Mouse (Mus musculus) cerebellum, adult 2 months (tissue): ENCODE data around the gene Tmem106c. TPM values are rescaled to one million over a fixed set of nuclear protein-coding genes. Genes with fewer than 3 reads are reported as not detected.

Experiments used
- DNase-seq, 2 experiments: peaks; one replicate each; pipeline ENCODE4 v3.0.0; 2021
- H3K27ac ChIP-seq: fragments of 200-500 bp; 2 replicates; pipeline ENCODE4 v1.5.1; 2012; ENCODE audit warnings: low read length, control low read depth, inconsistent platforms; ENCODE audit not compliant: insufficient read depth
- H3K27me3 ChIP-seq: fragments of 200-500 bp; 2 replicates; pipeline ENCODE4 v1.6.1; 2012; ENCODE audit warnings: inconsistent platforms, mild to moderate bottlenecking, low read length, moderate library complexity; ENCODE audit not compliant: control insufficient read depth, insufficient read depth
- H3K4me1 ChIP-seq: fragments of 200-500 bp; 2 replicates; pipeline ENCODE4 v1.6.1; 2011; ENCODE audit warnings: low read length; ENCODE audit not compliant: control insufficient read depth, insufficient read depth
- H3K4me3 ChIP-seq: fragments of 200-500 bp; replicated peaks from 2 replicates; pipeline ENCODE3; 2011; ENCODE audit warnings: mild to moderate bottlenecking, low read depth, low read length, control low read depth; ENCODE audit not compliant: insufficient read depth
- CTCF ChIP-seq: fragments of 200-500 bp; IDR thresholded peaks from 2 replicates; pipeline ENCODE4 v1.5.1; 2011; ENCODE audit warnings: low read depth, mild to moderate bottlenecking, control low read depth, low read length, moderate library complexity, borderline replicate concordance; ENCODE audit not compliant: insufficient read depth
- POLR2A ChIP-seq: fragments of 200-500 bp; IDR thresholded peaks from 2 replicates; pipeline ENCODE4 v1.6.1; 2011; ENCODE audit warnings: low read length, control low read depth, borderline replicate concordance; ENCODE audit not compliant: insufficient read depth
- whole genome bisulfite sequencing: fragments of 180-500 bp; shearing (Covaris S2); methylation state at CpG from one replicate; pipeline ENCODE4 v1.1.7; 2018; 5-methylcytosine and 5-hydroxymethylcytosine counted together
- polyA plus RNA-seq: library from polyadenylated mRNA; depleted of rRNA; stranded (reverse); fragments of >200 nt; gene quantifications from 2 replicates; pipeline ENCODE4 v1.2.3, GENCODE M21; 2012; rRNA removed

Tmem106c gene
- polyA plus RNA-seq, 1 experiment, result 74.1 TPM

DNA sequence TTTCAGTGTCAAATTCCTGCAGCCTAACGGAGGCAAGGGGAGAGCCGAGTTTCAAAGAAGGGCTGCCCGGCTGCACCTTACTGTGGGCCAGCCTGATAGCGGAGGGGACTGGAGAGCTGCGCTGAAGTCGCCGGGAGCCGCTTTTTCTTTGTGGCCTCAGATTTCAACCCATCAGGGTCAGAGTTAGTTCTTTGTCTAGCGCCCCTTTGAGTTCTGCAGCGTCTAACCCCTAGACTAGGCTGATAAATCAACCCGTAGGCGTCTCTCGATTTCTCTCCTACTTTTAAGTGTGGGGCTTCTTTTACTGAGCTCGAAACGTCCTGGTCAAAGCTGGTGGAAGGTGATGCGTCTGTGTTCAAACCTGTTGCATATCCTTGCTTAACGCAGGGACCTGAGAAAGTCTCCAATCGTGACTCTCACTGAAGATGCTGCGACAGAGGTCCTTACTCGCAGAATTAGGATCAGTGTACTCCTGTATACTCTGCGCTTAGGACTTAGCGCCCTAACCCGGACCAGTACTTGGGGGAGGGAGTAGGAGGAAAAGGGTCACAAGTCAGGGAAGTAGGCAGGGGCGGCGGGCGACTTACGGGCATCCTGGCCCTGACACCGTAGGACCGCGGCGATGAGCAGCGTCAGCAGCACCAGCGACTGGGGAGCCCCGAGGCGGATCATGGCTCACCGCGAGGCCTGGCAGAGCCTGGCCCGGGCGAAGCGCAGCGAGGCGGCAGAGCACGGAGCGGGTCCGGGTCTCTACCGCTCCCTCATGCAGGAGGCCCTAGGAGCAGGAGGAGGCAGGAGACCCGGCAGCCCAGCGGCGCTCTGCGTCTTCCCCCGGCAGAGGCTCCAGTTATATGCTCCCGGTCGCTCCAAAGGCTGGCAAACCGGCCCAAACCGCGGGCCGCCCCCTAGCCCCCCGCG, 40.1 kb downstream of the Tmem106c start, which contains the start of gene Col2a1:
Col2a1 (minus strand) TSS at position 874 of the 918 bp plus-strand sequence.
- peaks cover 6% of the 10 kb centered on the region for H3K4me1 ChIP-seq
- no peak for TF ChIP-seq CTCF
- no peak for TF ChIP-seq POLR2A
- WGBS, result 3% methylated on average over 57 of the region's 59 CpGs

DNA sequence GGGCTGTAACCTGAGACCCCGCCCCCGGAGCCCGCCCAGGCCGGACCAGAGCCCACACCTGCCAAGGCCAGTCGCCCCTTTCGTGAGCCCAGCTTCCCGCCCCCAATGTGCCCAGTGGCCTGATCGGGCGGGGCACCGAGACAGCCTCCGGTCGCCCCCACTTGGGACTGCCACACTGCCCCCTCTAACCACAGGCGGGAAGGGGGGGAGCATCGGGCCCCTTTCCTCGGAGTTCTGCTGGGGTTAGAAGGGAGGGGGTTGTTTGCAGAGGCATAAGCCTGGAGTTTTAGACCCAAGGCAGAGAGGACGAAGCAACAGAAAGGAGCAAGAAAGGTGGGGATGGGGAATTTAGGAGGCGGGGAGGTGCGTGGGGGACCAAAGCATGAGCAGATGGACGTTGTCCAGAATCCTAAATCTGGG, 40.8 kb downstream of the Tmem106c start:
- H3K4me3 ChIP-seq, result no peak overlapping the region
- H3K27ac ChIP-seq, result no peak overlapping the region
- peaks cover 5% of the 10 kb centered on the region; the same call in 1 of the 2 replicates for H3K27me3 ChIP-seq
- no peak for TF ChIP-seq POLR2A
- TF ChIP-seq CTCF, result no peak
- H3K4me1 ChIP-seq, result peaks cover 6% of the 10 kb centered on the region
- DNase-seq, result no peak
- 8% methylated on average over 19 of the region's 19 CpGs for WGBS

More for the DNA sequence above, 40.1 kb downstream of the Tmem106c start, which contains the start of gene Col2a1:
- no peak for DNase-seq
- peaks cover 5% of the 10 kb centered on the region; the same call in 1 of the 2 replicates for H3K27me3 ChIP-seq
- no peak within 1 kb of the TSS for H3K27ac ChIP-seq
- peak within 1 kb of the TSS; percentile 40 for H3K4me3 ChIP-seq

DNA sequence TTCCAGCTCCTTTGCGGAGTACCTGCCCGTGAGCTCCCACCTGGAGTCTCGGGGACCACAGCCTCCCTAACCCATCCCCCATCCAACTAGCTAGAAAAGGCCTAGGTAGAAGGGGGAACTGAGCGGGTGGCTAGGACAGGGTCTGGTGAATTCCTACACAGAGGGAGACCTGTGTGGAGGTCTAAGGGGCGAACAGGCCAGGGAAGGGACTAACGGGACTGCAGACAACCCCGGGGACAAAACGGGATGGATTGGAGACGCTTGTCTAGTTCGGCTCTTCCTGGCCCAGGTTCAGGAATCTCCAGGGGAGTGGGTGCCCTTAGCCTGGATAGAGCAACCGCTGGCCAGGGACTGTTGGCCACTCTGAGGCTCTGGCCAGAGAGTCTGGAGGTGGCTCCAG, 41.2 kb downstream of the Tmem106c start:
- no peak for DNase-seq
- 28% methylated on average over 11 of the region's 11 CpGs for WGBS
- TF ChIP-seq CTCF, result no peak
- TF ChIP-seq POLR2A, result no peak
- no peak overlapping the region for H3K4me3 ChIP-seq
- no peak overlapping the region for H3K27ac ChIP-seq
- peaks cover 6% of the 10 kb centered on the region for H3K4me1 ChIP-seq
- H3K27me3 ChIP-seq, result peaks cover 5% of the 10 kb centered on the region; the same call in 1 of the 2 replicates

DNA sequence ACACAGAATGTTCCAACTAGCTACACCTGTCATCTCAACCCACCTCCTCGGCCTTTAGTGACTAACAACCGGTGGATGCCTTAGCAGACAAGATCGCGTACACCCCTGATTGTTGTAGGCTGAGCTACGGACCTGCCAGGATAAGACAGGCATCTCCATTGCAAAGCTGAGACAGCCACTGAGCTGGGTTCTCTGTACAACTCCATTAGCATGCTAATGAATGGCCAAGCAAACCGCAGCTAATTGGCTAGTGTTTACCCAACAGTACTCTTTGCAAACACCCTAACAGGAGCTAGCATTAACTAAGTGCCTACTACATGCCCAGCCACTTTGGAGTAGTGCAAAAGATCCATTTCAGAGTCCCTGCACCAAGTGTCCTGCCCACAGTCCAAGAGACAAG, 48.8 kb downstream of the Tmem106c start:
- Histone ChIP-seq H3K4me1 (no peaks in the 10 kb centered on the region), H3K27ac (no peak overlapping the region), H3K27me3 (no peaks in the 10 kb centered on the region), H3K4me3 (no peak overlapping the region)
- DNase-seq, result no peak
- TF ChIP-seq POLR2A (no peak), CTCF (no peak)
- WGBS, result 57% methylated on average over 6 of the region's 6 CpGs

DNA sequence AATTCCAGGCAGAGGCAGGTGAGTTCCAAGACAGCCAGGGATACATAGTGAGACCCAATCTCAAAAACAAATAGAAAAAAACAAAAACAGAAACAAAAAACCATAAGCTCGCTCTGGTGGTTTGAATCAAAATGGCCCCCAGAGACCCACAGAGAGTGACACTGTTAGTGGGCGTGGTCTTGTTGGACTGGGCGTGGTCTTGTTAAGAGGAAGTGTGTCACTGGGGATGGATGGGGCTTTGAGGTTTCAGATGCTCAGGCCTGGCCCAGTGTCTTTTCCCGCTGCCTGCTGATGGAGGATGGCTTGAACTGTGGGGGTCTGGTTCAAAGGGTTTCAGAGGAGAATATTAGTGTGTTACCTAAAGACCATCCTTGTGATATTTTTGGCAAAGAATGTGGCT, 53.9 kb downstream of the Tmem106c start:
- no peaks in the 10 kb centered on the region for H3K27me3 ChIP-seq
- TF ChIP-seq POLR2A (no peak), CTCF (no peak)
- H3K27ac ChIP-seq, result no peak overlapping the region
- H3K4me1 ChIP-seq, result no peaks in the 10 kb centered on the region
- DNase-seq, result no peak
- WGBS, result 89% methylated on average over 4 of the region's 4 CpGs
- no peak overlapping the region for H3K4me3 ChIP-seq

DNA sequence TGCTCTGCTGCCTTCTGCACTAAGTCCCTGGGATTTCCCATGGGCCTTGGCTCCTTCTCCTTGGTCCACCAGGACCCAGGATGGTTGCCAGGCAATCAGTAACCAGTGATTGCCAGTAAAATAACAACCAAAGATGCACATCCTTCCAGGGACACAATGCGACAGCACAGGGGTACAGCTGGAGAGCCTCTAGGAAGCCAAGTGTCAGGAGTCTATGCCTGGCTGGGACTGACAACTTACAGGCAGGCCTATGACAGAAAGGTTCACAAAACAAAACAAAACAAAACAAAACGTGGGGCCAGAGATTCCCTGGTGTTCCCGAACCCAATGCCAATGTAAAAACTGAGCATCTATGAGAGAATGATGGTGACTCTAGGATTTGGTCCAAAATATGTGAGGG, 55.0 kb downstream of the Tmem106c start:
- DNase-seq, result no peak
- TF ChIP-seq POLR2A (no peak), CTCF (no peak)
- Histone ChIP-seq H3K27me3 (no peaks in the 10 kb centered on the region), H3K4me1 (no peaks in the 10 kb centered on the region), H3K4me3 (no peak overlapping the region), H3K27ac (no peak overlapping the region)
- 17% methylated on average over 3 of the region's 3 CpGs for WGBS

Other genes starting within 250 kb of the Tmem106c start
- gene Endou, start 232.9 kb upstream of the Tmem106c start, polyA plus RNA-seq, result 1.7 and 1.8 TPM in 2 replicates
- 35.0 and 36.5 TPM in 2 replicates for gene Rapgef3, start 196.2 kb upstream of the Tmem106c start, polyA plus RNA-seq
- 129 and 133 TPM in 2 replicates for gene Slc48a1, start 185.7 kb upstream of the Tmem106c start, polyA plus RNA-seq
- gene Hdac7, start 119.7 kb upstream of the Tmem106c start, polyA plus RNA-seq, result 38.3 and 40.9 TPM in 2 replicates
- gene Vdr, start 53.6 kb upstream of the Tmem106c start, polyA plus RNA-seq, result 0.41 and 0.46 TPM in 2 replicates
- gene Col2a1, start 40.5 kb downstream of the Tmem106c start, polyA plus RNA-seq, result 2.2 and 2.4 TPM in 2 replicates
- gene Pfkm, start 128.4 kb downstream of the Tmem106c start, polyA plus RNA-seq, result 471 and 489 TPM in 2 replicates
- 14.7 and 16.8 TPM in 2 replicates for gene Senp1, start 129.5 kb downstream of the Tmem106c start, polyA plus RNA-seq
- 83.6 and 88.3 TPM in 2 replicates for gene Asb8, start 201.4 kb downstream of the Tmem106c start, polyA plus RNA-seq
- 24.3 and 30.9 TPM in 2 replicates for gene Ccdc184, start 203.0 kb downstream of the Tmem106c start, polyA plus RNA-seq
- 0.38 and 0.44 TPM in 2 replicates for gene Olfr288, start 231.3 kb downstream of the Tmem106c start, polyA plus RNA-seq